Mouse (Mus musculus): ENCODE data around the gene Evi2a. TPM values are rescaled to one million over a fixed set of nuclear protein-coding genes. Genes with fewer than 3 reads are reported as not detected.
A peak's percentile ranks its signal among the peaks of the same experiment; 100 is the strongest.

The Evi2a gene
- 3.0 and 4.6 TPM in 2 replicates for polyA plus RNA-seq (2014; fragmentation: Nextera tagmentation; extraction: Ambion mirVana)

DNA sequence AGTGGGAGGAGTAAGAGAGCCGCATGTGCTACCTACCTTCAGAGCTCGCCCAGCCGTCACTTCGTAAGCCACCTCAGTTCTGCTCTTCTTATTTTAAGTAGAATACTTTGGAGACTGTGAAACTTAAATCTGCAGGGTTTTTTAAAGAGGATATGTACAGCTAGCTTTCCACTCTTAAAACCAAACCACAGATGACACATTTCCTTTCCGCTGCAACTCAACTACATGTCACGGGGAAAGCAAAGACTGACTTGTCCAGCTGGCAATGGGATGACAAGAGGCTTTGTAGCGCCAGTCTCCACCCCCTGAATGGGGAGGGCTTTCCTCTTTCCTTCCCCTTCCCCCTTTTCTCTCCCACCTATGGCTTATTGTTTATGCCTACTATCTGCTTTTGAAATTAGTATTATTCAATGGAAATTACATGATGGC, at the start of gene Evi2a, which contains the start of gene Evi2:
Gene Evi2a, minus strand, starts transcription at position 277 of the 429 bp plus-strand sequence.
Gene Evi2, minus strand, starts transcription at position 257 of the 429 bp plus-strand sequence.
- H3K4me2 ChIP-seq: no peak within 1 kb of the TSS
- no peak within 1 kb of the TSS for H3K4me3 ChIP-seq (ENCODE audit: low read depth, low read length)
- no peaks in the 10 kb centered on the region for H3K9me3 ChIP-seq (ENCODE audit: control insufficient read depth, low read length)
- ATAC-seq (ENCODE audit: low FRiP score): no peak
- H3K27me3 ChIP-seq (ENCODE audit: control insufficient read depth, insufficient read depth, low read length): no peaks in the 10 kb centered on the region
- no peaks in the 10 kb centered on the region for H3K36me3 ChIP-seq (ENCODE audit: control insufficient read depth, insufficient read depth, low read length)
- H3K27ac ChIP-seq (ENCODE audit: low read depth, low read length): no peak within 1 kb of the TSS
- H3K9ac ChIP-seq (ENCODE audit: low read length): no peak within 1 kb of the TSS
- H3K4me1 ChIP-seq (ENCODE audit: control insufficient read depth, insufficient read depth, low read length): peaks cover 5% of the 10 kb centered on the region
- DNase-seq (ENCODE audit: low spot score, missing footprints): peak; percentile 60
- WGBS: 89% methylated on average over 7 of the region's 7 CpGs

DNA sequence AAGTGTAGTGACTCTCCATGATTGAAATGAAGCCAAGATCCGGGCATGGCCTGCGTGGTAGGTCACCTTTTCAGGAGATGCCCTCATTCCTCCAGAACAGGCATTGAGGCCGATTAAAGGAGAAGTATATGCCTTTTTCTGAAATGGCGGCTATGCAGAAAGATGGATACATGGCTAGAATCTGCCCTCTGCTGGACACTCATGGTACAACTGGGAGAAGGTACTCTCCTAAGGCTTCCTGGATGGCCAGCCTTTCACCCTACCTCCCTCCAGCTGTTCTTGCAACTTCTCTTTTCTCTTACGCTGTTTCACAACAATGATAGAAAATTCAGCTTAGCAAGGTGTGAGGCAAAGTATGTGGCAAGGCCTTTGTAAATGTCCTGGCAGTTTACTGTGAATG, 47.3 kb upstream of the Evi2a start:
- 55% methylated on average over 5 of the region's 5 CpGs for WGBS
- H3K4me2 ChIP-seq: no peak overlapping the region
- H3K27me3 ChIP-seq (ENCODE audit: control insufficient read depth, insufficient read depth, low read length): no peaks in the 10 kb centered on the region
- H3K4me1 ChIP-seq (ENCODE audit: control insufficient read depth, insufficient read depth, low read length): no peaks in the 10 kb centered on the region
- ATAC-seq (ENCODE audit: low FRiP score) (no peak), DNase-seq (ENCODE audit: low spot score, missing footprints) (peak; percentile 96)
- 0 out of 2 replicates have a peak, but pooled peaks cover 3% of the 10 kb centered on the region for H3K36me3 ChIP-seq (ENCODE audit: control insufficient read depth, insufficient read depth, low read length)
- no peaks in the 10 kb centered on the region for H3K9me3 ChIP-seq (ENCODE audit: control insufficient read depth, low read length)
- no peak overlapping the region for H3K4me3 ChIP-seq (ENCODE audit: low read depth, low read length)
- H3K27ac ChIP-seq (ENCODE audit: low read depth, low read length): no peak overlapping the region
- H3K9ac ChIP-seq (ENCODE audit: low read length): no peak overlapping the region

DNA sequence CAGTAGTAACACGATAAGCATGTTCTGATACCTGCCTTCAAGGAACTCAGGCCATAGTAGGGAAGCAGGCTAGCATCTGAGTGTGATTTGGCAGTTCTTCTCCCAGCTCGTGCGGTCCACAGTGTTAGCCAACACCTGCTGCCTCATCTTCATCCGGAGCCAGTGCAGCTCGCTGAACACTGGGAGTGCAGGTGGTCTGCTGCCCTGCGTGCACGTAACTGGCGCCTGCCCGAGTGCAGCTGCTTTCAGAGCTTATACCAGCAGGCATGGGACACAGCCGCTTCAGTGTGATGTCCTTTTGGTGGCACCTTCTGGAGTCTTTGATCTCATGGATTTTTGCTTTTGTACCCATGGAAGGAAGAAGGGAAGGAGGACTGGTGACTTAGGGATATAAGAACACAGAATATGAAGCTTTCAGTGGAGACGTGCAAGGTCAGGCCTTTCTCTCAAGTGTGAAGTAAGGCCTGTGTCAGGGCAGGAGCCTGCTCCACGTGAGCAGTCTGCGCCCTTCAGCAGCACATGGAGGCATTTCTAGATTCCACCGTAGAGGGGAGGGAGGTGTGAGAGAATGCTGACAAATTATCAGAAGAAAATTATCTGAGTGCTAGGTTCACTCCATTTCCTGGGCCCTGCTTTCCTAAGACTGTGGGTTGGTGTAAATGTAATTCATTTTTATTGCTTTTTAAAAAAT, 45.1 kb upstream of the Evi2a start:
- DNase-seq (ENCODE audit: low spot score, missing footprints): no peak
- H3K36me3 ChIP-seq (ENCODE audit: control insufficient read depth, insufficient read depth, low read length): peaks cover 3% of the 10 kb centered on the region; the same call in 1 of the 2 replicates
- WGBS: 95% methylated on average over 14 of the region's 14 CpGs
- no peaks in the 10 kb centered on the region for H3K4me1 ChIP-seq (ENCODE audit: control insufficient read depth, insufficient read depth, low read length)
- no peaks in the 10 kb centered on the region for H3K9me3 ChIP-seq (ENCODE audit: control insufficient read depth, low read length)
- H3K9ac ChIP-seq (ENCODE audit: low read length): no peak overlapping the region
- H3K4me2 ChIP-seq: no peak overlapping the region
- no peak overlapping the region for H3K27ac ChIP-seq (ENCODE audit: low read depth, low read length)
- no peak overlapping the region for H3K4me3 ChIP-seq (ENCODE audit: low read depth, low read length)
- no peak for ATAC-seq (ENCODE audit: low FRiP score)
- H3K27me3 ChIP-seq (ENCODE audit: control insufficient read depth, insufficient read depth, low read length): no peaks in the 10 kb centered on the region

DNA sequence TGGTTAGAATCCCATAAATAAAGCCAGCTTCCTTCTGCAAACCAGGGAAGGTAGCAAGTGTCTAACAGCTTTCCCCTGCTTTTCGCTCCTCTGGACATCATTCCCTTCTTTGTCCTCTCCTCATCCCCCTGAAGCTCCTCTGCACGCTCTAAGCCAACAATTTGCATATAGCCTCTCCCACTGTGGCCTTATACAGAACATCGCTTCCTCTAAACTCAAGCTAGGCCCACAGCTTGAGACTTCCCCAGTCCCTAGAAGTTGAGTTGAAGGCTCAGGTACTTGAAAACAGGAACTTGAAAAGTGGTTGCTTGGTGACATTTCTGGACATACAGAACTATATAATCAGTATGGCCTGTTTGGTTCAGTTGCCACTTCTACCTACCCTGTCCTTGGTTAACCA, 43.4 kb upstream of the Evi2a start:
- Histone ChIP-seq H3K9me3 (ENCODE audit: control insufficient read depth, low read length) (no peaks in the 10 kb centered on the region), H3K4me3 (ENCODE audit: low read depth, low read length) (no peak overlapping the region), H3K4me1 (ENCODE audit: control insufficient read depth, insufficient read depth, low read length) (no peaks in the 10 kb centered on the region), H3K27me3 (ENCODE audit: control insufficient read depth, insufficient read depth, low read length) (no peaks in the 10 kb centered on the region), H3K9ac (ENCODE audit: low read length) (no peak overlapping the region), H3K4me2 (no peak overlapping the region), H3K36me3 (ENCODE audit: control insufficient read depth, insufficient read depth, low read length) (peaks cover 7% of the 10 kb centered on the region; the same call in 1 of the 2 replicates), H3K27ac (ENCODE audit: low read depth, low read length) (no peak overlapping the region)
- DNase-seq (ENCODE audit: low spot score, missing footprints): no peak
- no peak for ATAC-seq (ENCODE audit: low FRiP score)
- 72% methylated on average over 3 of the region's 3 CpGs for WGBS

DNA sequence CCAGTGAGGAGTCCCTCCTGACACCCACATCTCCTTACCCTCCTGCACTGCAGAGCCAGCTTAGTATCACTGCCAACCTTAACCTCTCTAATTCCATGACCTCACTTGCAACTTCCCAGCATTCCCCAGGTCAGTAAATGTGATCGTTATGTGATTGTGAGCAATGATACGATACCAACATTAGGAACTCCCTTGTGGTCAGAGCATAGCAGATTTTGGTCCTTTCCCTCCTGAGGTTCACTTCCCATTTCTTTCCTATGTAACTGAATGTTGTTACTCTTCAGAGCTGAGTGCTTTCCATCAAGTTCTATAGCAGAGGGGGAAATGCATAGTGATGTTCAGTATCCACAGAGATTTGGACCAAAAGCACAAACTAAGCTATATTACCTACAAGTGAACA, 39.9 kb upstream of the Evi2a start:
- Histone ChIP-seq H3K27ac (ENCODE audit: low read depth, low read length) (no peak overlapping the region), H3K4me1 (ENCODE audit: control insufficient read depth, insufficient read depth, low read length) (no peaks in the 10 kb centered on the region), H3K9ac (ENCODE audit: low read length) (no peak overlapping the region), H3K36me3 (ENCODE audit: control insufficient read depth, insufficient read depth, low read length) (peaks cover 16% of the 10 kb centered on the region; the same call in 1 of the 2 replicates), H3K4me3 (ENCODE audit: low read depth, low read length) (no peak overlapping the region), H3K27me3 (ENCODE audit: control insufficient read depth, insufficient read depth, low read length) (no peaks in the 10 kb centered on the region), H3K9me3 (ENCODE audit: control insufficient read depth, low read length) (no peaks in the 10 kb centered on the region), H3K4me2 (no peak overlapping the region)
- ATAC-seq (ENCODE audit: low FRiP score) (no peak), DNase-seq (ENCODE audit: low spot score, missing footprints) (no peak)
- 94% methylated on average over 2 of the region's 2 CpGs for WGBS

DNA sequence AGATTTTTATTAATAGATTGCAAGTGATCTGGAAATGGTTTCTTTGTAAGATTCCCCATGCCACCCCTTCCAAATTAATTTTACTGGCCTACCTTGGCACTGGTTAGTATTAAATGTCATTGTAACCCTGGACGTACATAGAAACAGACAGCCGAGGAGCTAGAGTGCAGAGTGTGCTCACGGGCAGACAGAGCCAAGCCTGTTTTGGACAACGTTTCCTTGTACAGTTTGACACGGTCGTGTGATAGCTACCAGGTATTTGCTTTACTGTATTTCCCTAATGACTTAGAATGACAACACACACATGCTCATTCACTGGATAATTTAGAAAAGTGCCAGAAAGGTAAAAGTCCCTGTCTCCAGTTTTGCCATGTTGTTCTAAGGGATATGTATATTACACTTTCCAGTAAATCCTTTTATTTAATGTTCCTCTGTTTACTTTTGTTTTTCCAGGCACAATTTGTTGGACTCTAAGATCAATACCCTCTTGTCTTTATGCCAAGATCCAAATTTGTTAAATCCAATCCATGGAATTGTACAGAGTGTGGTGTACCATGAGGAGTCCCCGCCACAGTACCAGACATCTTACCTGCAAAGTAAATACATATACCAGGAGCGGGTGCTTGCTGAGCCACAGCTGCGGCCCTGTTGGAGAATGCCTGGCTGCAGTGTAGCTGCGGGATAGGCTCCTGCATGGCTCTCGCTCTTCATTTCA, 37.9 kb upstream of the Evi2a start:
- H3K4me1 ChIP-seq (ENCODE audit: control insufficient read depth, insufficient read depth, low read length): no peaks in the 10 kb centered on the region
- WGBS: 92% methylated on average over 11 of the region's 11 CpGs
- H3K9ac ChIP-seq (ENCODE audit: low read length): no peak overlapping the region
- H3K4me3 ChIP-seq (ENCODE audit: low read depth, low read length): no peak overlapping the region
- DNase-seq (ENCODE audit: low spot score, missing footprints) (no peak), ATAC-seq (ENCODE audit: low FRiP score) (no peak)
- no peaks in the 10 kb centered on the region for H3K27me3 ChIP-seq (ENCODE audit: control insufficient read depth, insufficient read depth, low read length)
- peaks cover 16% of the 10 kb centered on the region; the same call in 1 of the 2 replicates for H3K36me3 ChIP-seq (ENCODE audit: control insufficient read depth, insufficient read depth, low read length)
- H3K27ac ChIP-seq (ENCODE audit: low read depth, low read length): no peak overlapping the region
- H3K4me2 ChIP-seq: no peak overlapping the region
- H3K9me3 ChIP-seq (ENCODE audit: control insufficient read depth, low read length): no peaks in the 10 kb centered on the region

DNA sequence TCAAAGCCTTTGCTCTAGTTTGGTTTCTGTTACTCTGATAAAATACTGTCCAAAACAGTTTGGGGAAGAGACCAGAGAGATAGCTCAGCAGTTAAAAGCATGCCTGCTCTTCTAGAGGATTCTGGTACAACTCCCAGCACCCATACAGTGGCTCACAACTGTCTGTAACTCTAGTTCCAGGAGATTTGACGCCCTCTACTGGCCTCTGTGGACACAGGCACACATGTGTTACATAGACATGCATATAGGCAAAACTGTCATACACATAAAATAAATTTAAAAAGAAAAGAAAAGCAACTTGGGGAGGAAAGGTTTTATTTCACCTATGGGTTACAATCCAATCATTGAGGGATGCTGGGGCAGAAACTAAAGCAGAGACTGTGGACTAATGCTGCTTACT, 36.5 kb upstream of the Evi2a start:
- WGBS: 59% methylated on average over 1 of the region's 1 CpGs
- peaks cover 16% of the 10 kb centered on the region; the same call in 1 of the 2 replicates for H3K36me3 ChIP-seq (ENCODE audit: control insufficient read depth, insufficient read depth, low read length)
- ATAC-seq (ENCODE audit: low FRiP score): no peak
- H3K27me3 ChIP-seq (ENCODE audit: control insufficient read depth, insufficient read depth, low read length): no peaks in the 10 kb centered on the region
- DNase-seq (ENCODE audit: low spot score, missing footprints): no peak
- H3K9me3 ChIP-seq (ENCODE audit: control insufficient read depth, low read length): no peaks in the 10 kb centered on the region
- no peak overlapping the region for H3K4me3 ChIP-seq (ENCODE audit: low read depth, low read length)
- no peak overlapping the region for H3K27ac ChIP-seq (ENCODE audit: low read depth, low read length)
- H3K9ac ChIP-seq (ENCODE audit: low read length): no peak overlapping the region
- H3K4me2 ChIP-seq: no peak overlapping the region
- H3K4me1 ChIP-seq (ENCODE audit: control insufficient read depth, insufficient read depth, low read length): no peaks in the 10 kb centered on the region

DNA sequence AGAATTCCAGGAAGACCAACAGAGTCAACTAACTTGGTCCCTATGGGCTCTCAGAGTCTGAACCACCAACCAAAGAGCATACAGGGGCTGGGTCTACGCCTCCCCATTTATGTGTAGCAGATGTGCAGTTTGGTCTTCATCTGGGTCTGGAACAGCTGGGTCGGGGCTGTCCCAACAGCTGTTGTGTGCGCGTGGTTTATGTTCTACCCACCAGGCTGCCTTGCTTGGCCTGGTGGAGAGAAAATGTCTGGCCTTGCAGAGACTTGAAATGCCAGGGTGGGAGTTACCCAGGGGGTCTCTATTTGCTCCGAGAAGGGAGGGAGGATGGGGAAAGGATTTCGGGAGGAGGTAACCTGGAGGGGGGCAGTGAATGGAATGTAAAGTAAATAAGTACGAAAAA, 33.1 kb upstream of the Evi2a start:
- WGBS: 89% methylated on average over 7 of the region's 7 CpGs
- ATAC-seq (ENCODE audit: low FRiP score): no peak

DNA sequence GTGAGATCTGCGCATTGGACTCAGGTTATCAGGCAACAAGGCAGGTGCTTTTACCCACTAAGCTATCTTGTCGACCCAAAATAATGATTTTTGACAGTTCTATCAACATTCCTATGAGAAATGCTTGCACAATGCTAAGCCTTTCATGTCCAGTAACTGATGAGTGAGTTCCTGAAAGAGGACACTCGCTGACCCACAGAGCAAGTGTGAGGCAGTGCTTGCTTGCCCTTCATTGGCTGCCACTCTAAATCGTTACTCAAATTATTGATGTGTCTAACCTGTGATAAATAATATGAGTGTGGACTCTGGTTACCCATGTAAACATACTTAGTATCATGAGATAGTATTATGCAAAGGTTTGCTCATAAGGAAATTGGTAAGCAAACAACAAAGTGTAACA, 30.1 kb upstream of the Evi2a start:
- ATAC-seq (ENCODE audit: low FRiP score): no peak
- no peak overlapping the region for H3K4me2 ChIP-seq
- DNase-seq (ENCODE audit: low spot score, missing footprints): no peak
- H3K9ac ChIP-seq (ENCODE audit: low read length): no peak overlapping the region
- WGBS: 91% methylated on average over 4 of the region's 4 CpGs
- H3K4me3 ChIP-seq (ENCODE audit: low read depth, low read length): no peak overlapping the region
- H3K27ac ChIP-seq (ENCODE audit: low read depth, low read length): no peak overlapping the region
- peaks cover 13% of the 10 kb centered on the region for H3K36me3 ChIP-seq (ENCODE audit: control insufficient read depth, insufficient read depth, low read length)
- H3K4me1 ChIP-seq (ENCODE audit: control insufficient read depth, insufficient read depth, low read length): no peaks in the 10 kb centered on the region
- H3K9me3 ChIP-seq (ENCODE audit: control insufficient read depth, low read length): no peaks in the 10 kb centered on the region
- no peaks in the 10 kb centered on the region for H3K27me3 ChIP-seq (ENCODE audit: control insufficient read depth, insufficient read depth, low read length)

More for the DNA sequence above, 33.1 kb upstream of the Evi2a start:
- Histone ChIP-seq H3K4me2 (no peak overlapping the region), H3K4me1 (ENCODE audit: control insufficient read depth, insufficient read depth, low read length) (no peaks in the 10 kb centered on the region), H3K9me3 (ENCODE audit: control insufficient read depth, low read length) (no peaks in the 10 kb centered on the region), H3K27me3 (ENCODE audit: control insufficient read depth, insufficient read depth, low read length) (no peaks in the 10 kb centered on the region), H3K36me3 (ENCODE audit: control insufficient read depth, insufficient read depth, low read length) (peaks cover 19% of the 10 kb centered on the region), H3K4me3 (ENCODE audit: low read depth, low read length) (no peak overlapping the region), H3K9ac (ENCODE audit: low read length) (no peak overlapping the region), H3K27ac (ENCODE audit: low read depth, low read length) (no peak overlapping the region)
- DNase-seq (ENCODE audit: low spot score, missing footprints): no peak
